Mouse (Mus musculus) layer of hippocampus, adult 11-12 months (tissue): ENCODE data around the gene Gm26657.
A peak's percentile ranks its signal among the peaks of the same experiment; 100 is the strongest.

Source experiments
- DNase-seq: peaks from one replicate; pipeline ENCODE4 v3.0.0; 2022; ENCODE audit warnings: low spot score

Gm26657 gene

GRCm38 (mm10) chr4:56740020-56740485 lies at the start of gene Gm26657:
Gene Gm26657, plus strand, starts transcription at chr4:56740070.
- no peak for DNase-seq

- no peak for DNase-seq
Measured at GRCm38 (mm10) chr4:56696401-56696800, 43.5 kb upstream of the Gm26657 start.

GRCm38 (mm10) chr4:56698671-56699070 lies 41.2 kb upstream of the Gm26657 start:
- no peak for DNase-seq

DNA sequence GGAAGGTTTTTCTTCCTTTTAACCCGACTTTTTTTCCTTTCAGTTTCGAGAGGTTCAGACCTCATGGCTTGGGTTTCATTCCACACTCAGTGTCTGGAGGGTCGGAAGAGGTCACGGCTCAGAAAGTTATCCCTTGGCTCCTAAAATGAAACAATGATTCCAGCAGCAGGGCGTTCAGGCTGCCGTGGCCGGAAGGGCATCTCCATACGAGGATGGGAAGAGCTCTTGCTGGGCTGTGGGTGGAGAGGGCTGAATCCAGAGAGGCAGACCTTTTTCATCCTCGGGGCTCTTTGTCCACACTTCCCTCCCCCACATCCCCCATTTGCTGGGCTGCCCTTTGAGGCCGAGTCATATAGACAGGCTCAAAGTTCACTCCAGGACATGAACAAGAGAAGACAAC lies 37.6 kb upstream of the Gm26657 start:
- no peak for DNase-seq

GRCm38 (mm10) chr4:56713155-56713554 lies 26.7 kb upstream of the Gm26657 start:
- no peak for DNase-seq

DNA sequence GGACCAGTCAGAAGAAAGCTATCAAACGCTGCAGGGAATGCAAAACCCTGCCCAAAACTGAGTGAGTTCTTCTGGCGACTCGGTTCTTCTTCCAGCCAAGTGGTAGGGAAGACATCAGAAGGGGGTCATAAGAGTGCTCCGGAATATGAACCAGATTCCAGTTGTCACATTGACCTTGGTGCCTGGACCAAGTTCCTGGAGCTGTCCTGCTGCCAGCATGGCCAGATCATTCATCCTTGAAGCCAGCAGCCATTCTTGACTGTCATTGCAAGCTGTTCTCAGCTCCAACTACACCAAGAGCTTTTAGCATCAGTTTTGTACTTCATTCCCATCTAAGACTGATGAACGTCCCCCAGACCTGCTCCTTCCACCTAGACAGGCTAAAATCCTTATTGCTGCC lies 23.1 kb upstream of the Gm26657 start:
- DNase-seq, result no peak

DNA sequence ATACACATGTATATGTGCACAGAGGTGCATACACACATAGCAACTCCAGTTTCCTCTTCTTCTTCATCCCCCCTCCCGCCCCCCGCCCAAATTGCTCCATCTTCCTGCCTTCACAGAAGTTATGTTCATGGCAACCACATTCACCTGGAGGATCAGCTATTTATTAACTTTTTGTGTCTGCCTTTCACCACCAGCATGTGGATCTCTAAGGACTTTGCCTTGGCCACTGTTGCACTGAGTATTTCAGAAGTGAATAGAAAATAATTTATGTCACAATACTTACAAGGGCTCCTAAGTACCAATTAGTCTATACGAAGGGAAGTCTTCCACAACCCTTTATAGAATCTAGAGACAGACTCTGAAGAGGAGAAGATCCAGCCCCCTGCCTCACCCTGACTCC lies 21.9 kb upstream of the Gm26657 start:
- DNase-seq, result no peak

DNA sequence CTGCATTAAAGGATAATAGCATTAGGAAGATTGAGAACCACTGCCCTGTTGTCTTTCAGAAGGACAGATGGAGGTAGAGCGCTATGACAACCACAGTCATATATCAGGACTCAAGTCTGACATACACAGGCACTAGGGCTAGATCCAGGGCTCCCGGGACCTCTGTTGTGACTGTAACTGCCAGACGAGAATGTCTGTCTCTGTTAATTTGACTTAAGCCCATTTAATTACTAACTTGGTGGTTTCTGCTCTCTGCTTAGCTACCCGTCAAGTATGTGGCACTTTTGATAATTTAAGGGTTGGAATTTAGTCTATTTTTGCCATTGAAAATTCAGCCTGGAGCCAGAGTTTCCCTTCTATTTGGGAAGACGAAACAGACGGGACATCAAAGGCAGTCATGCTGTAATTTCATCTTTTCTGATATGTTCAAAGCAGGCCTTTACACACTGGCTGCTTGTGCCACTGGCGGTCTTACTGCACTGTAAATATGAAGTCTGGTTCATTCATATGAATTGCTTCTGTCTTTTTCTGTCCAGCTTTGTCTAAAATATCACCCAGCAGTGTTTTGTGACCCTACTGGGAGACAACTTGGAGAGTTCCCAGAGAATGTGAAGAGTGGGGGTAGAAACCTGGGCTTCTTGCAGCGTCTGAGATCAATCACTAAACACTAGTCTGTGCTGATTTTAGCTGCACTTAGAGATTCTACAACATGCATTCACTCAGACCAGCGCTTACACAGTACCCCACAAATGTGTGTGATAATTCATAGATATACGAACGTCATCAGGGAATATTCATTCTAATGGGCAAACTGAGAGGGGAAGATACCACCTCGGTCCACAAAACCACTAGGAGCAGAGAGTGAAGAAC lies 21.1 kb upstream of the Gm26657 start:
- no peak for DNase-seq

DNA sequence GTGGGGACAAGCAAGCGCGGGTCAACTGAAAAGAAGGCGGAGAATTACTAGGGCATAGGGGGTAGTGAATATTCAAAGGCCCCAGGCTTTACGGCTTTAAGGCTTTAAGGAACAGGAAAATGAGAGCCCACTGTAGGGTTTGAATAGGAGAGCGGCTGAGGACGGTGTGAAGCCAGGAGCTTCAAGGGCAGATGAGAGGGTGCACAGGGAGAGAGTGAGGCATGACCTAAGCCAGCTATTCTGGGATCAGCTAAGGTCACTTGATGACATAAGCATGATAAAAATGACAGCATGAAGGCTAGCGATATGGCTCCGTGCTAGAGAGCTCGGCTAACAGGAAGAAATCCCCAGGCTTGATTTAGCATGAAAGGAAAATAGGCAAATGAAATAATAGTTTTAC lies 20.4 kb upstream of the Gm26657 start:
- no peak for DNase-seq

- DNase-seq, result no peak
Measured at GRCm38 (mm10) chr4:56720403-56720802, 19.5 kb upstream of the Gm26657 start.

- no peak for DNase-seq
Measured at GRCm38 (mm10) chr4:56721469-56721868, 18.4 kb upstream of the Gm26657 start.

DNA sequence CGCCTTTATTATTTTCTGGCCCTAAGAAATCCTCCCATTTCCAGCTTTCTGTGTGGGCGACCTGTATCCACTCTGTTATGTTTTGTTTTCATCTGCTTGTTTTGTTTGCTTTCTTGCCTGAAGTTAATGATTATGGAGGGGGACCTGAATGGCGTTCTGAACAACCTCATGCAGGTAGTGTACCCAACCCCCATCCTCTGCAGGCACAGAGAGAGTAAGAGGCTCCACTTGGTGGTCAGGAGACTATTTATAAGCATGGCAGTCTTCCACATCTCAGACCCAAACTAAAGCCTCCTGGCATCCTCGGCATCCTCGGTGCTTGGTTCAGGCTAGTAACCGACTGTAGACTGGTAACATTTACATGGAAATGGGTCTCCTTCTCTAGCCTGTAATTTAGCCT lies 17.5 kb upstream of the Gm26657 start:
- no peak for DNase-seq

- DNase-seq, result no peak
Measured at GRCm38 (mm10) chr4:56723237-56723636, 16.6 kb upstream of the Gm26657 start.

- no peak for DNase-seq
Measured at GRCm38 (mm10) chr4:56725839-56726238, 14.0 kb upstream of the Gm26657 start.

DNA sequence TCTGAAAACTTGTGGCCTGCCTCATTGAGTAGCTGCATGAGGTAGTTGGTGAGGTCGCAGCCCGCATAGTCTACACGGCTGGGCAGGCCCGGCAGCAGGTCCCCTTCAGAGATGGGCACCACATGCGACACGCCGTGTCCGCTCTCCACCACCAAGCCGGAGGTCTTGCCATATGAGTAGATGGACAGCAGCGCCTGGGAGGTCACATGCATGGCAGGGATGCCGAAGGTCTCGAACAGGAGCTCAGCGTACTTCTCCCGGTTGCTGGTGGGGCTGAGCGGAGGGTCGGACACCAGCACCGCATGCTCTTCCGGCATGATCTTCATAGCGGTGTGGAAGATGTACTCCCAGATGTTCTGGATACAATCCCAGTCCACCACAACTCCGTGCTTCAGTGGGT lies 741 bp downstream of the Gm26657 start:
- no peak for DNase-seq

DNA sequence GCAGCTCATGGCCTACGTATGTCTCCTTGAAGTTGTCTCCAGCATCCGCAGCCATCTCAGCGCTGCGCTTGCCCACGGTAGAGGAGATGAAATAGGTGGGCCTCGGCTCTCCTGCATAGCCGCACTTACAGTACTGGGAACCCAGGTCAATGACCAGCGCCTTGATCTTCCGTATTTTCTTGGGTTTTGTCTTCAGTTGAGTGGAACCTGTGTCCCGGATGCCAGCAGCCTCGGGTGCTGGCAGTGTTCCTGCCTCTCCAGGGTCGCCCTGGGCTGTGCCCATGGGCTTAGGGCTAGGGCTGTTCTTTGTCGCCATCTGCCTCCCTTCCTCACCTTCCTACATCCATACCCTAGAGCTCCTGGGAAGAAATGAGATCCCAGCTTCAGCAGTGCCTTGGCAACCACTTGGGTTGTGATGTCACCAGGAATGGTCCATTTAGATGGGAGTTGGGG lies 1.2 kb downstream of the Gm26657 start, which contains the start of gene Actl7b:
Actl7b (minus strand) TSS at position 403 of the 453 bp plus-strand sequence.
- no peak for DNase-seq

DNA sequence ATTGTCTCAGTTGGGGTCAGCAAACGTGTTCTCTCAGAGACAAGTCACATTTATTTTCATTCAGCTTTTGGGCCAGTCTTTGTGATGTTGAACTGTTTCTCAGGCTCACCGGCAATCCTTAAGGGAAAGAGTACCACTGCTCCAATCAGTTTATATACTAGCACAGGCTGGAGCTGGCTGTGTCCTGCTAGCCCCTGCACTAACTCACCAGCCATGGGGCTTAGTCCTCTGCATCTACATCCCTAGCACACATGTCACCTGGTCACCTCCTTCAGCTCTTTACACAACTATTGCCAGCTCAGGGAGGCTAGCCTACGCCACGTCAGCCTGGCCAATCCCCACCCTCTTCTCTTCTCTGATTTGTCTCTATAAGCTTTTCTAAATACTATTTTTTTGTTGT lies 2.8 kb downstream of the Gm26657 start:
- DNase-seq, result no peak

GRCm38 (mm10) chr4:56743363-56744195 lies 3.7 kb downstream of the Gm26657 start, which contains the start of gene Actl7a:
Gene Actl7a, plus strand, starts transcription at chr4:56743413.
- no peak for DNase-seq

- no peak for DNase-seq
Measured at GRCm38 (mm10) chr4:56746345-56746744, 6.5 kb downstream of the Gm26657 start.

DNA sequence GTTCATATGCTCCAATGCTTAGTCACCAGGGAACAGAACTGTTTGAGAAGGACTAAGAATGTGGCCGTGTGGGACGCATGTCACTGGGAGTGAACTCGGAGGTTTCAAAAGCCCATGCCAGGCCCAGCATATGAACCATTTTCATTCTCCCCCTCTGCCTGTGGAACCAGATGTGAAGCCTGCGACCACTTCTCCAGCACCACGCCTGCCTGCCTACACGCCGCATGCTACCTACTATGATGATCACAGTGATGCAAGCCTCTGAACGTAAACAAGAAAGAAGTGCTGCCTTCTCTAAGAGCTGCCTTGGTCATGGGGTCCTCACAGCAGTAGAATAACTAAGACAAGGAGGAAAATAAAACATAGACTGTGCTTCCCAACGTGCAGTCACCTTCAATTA lies 7.6 kb downstream of the Gm26657 start:
- DNase-seq, result no peak

DNA sequence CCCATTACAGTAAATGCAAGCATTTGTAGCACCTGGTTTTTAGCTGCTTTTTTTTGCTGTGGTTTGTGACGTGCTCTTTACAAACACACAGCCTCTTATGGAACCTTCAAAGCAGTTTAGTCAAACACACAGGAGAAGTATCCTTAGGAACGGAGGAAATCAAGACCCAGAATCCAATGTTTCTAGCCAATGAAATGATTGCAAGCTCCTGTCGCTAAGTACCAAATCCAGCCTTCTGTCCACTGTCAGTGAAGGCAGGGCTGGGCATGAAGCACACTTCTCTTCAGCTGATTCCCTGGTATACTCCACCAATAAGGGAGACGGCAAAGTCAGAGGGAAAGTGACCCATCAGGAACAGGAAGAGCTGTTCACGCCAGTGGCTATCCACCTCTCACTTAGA lies 16.2 kb downstream of the Gm26657 start:
- DNase-seq, result no peak

DNA sequence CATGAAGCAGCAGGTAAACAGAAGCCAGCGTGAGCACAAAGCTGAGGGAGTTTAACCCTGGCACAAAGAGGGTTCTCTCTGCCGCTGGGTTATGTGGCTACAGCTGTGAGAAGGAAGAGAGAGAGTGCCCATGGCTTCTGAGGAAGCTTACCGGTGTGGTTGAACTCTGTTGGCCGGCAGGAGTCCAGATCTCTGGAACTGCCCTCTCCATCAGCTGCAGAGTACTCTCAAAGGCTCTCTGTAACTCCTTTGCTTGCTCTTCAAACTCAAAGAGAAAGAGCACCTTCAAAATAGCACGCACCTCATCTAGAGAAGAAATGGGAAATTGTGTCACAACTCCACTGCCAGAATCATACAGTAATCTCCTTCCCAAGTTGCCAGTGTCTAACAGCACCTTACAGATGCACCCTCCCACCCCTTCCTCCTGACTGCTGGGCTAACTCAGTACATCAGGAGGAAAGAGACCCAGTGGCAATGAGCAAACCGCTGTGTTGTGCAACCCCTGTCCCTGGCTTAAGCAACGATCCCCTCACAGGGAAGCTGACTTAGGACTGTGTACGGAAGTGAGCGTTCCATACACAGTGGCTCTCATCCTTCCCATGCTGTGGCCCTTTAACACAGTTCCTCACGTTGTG lies 17.2 kb downstream of the Gm26657 start:
- peak; percentile 51 for DNase-seq
